Mouse (Mus musculus) urinary bladder, postnatal 14 days (tissue): Measurements from ENCODE around the gene Nell1.

Experiments used
- DNase-seq: peaks from one replicate; pipeline ENCODE4 v3.0.0; 2021; ENCODE audit warnings: low spot score

Nell1 gene

DNA sequence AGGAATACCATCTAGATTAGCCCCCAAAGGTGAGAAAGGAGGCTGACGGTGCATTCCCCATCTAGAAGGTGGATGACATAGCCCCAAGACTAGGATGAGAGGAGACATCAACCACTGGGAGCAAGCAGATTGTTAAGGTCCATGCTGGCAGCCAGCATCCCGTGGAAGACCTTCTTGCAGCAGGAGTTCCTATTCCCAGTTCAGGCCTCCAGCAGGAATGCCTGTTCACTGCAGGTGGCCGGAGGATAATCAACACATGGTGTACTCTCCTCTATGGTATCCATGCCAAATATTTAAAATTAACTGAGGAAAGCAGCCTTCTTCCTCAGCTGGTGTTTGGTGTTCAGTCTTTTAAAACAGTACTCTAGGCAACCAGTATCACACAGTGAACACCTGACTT lies 574.9 kb downstream of the Nell1 start:
- DNase-seq, result no peak

DNA sequence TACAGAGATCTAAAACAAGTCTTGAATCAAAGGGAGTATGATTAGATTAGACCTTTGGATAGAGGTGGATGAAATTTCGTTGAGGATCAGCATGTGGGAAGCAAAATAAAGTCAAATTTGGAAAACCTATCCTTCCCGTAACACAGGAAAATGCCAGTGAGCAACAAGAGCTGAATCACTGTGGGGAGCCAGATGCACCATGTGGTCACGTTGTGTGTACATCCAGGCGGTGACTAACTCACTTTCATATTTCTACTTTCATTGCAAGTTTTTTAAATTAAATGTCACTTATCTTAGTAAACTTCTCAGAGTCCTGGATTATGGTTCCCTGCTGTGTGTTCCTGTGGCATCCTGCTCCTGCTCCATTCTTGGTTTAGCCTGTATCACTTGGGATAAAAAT lies 576.8 kb downstream of the Nell1 start:
- DNase-seq, result no peak

DNA sequence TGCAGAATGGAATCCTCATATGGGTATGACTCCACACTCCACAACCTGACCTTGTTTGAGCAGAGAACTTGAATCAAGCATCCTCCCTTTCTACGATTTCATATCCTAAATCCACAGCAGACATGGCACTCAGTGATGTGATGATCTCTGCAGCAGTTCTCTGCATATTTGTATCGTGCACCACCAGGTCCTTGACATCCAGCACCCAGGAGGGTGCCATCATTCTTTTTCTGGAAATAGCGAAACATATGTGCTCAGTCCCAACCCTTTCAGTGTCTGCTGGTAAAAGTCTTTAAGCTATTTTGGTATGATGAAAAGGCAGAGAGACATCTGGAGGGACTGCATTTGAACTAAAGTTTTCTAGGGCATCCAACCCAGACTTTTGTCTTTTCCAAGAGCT lies 588.0 kb downstream of the Nell1 start:
- DNase-seq, result no peak

DNA sequence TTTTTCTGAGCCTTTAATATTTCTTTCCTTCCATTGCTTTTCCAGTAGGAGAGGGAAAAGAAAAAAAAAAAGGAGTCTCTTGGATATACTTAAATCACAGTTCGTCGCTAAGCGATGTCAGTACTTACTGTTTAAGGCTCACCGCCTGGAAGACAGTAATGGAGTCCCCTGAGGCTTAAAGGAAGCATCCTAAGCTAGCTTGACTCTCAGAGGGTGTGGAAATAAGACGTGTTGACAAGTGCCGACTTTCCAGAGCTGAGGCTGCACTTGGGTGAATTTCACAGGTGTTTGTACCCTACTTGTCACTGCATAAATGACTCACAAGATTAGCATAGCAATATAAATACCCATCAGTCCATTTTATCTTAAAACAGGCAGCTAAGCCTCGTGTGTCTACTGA lies 599.2 kb downstream of the Nell1 start:
- no peak for DNase-seq

DNA sequence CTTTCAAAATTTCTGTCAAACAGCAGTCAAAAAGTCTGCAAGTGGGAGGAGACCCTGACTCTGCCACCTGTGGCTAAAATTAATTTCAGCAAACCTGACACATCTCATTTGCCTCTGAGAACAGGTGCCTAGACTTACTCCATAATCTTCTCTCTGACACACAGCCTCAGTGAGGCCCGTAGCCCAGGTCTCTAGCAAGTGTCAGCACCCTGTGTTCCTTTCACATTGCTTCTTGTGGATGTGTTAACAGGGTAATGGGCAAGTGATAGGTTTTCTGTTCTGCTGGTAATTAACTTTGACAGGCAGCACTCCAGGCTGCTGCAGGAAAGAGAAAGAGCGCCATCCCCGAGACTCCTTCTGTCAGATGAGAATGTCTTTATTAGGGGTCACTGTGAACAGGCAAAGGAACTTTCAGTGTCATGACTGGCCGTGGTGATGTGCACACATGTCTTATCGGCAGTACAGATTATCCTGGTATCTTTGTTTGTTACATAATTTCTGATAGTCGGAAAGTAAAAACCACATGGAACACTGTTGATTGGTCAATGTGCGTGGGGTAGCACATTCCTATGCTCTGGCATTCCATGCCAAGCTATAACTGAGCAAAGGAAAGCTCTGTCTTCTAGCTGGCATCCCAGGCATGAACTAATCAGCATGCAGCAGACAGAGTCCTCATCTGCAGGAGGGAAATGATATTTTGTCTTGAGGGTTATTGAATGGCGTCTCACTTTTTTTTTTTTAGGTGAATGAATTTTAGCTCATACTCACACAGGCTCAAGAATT lies 614.2 kb downstream of the Nell1 start:
- no peak for DNase-seq

DNA sequence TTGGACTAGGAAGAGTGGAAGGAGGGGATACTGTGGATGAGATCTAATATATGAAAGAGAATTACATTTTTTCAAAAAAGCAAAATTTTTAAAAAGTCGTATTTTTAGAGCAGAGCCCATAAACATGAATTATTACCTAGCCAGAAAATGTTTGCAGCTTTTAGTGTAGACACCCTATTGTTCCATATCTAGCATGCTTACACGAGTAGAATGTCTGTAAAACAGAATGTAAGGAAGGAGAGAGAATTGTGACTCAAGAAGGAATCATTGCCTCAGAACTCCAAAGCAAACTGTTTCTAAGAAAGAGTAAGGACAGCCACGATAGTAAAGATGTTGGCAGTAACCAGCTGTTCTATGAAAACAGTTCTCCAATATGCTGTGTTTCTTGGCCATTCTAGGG lies 624.2 kb downstream of the Nell1 start, which contains the start of gene 4933405O20Rik:
4933405O20Rik (plus strand) TSS at position 301 of the 400 bp plus-strand sequence.
- no peak for DNase-seq

DNA sequence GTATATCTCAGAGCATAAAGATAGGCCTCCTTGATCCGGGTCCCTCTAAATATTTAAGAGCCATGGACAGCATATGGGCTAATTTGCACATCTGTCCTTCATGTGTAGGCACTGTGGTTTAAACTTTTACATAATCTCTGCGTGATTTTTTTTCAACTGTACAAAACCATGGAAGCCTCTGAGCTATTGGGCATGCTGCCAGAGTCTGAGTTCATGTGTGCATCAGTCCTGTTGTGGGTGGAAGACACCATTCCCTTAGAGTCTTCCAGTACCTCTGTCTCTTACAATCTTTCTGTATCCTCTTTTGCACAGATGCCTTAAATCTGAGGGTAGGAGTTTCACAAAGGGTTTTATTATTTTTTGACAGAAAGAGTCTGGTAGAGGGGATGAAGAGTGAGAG lies 639.4 kb downstream of the Nell1 start:
- no peak for DNase-seq

DNA sequence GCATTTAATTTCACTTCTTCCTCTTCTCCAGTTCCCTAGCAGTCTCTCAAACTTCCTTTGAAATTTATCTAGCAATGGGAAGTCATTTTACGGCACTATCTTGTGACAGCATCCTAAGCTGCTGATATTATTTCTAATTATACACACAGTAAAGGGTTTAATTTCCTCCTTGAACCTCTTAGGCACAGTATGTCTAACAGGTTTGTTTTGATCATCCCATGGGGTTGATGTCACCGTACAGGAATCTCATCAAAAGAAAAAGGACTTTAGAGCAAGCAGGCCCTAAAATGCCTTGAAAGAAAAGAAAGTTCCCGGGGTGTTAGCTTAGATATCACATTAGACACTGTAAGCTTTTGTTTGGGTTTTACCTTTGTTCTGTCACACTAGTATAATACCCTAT lies 654.5 kb downstream of the Nell1 start:
- no peak for DNase-seq

DNA sequence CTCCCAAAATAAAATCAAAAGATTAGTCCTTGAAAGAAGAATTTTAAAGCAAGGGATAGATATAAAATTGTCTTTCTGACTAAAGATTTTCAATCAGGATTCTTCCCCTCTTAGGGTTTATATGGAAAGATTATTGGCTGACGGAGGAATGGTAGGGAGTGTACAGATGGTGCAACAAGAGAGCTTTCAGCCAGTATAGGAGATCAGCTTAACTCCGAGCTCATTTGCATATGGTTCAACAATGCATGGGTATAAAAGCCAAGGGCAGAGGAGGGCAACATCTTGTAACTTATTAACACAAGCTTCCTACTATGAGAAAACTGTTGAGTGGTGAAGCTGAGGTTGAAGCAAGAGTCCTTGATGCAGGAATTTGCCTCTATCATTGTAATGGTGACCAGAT lies 658.5 kb downstream of the Nell1 start:
- no peak for DNase-seq

DNA sequence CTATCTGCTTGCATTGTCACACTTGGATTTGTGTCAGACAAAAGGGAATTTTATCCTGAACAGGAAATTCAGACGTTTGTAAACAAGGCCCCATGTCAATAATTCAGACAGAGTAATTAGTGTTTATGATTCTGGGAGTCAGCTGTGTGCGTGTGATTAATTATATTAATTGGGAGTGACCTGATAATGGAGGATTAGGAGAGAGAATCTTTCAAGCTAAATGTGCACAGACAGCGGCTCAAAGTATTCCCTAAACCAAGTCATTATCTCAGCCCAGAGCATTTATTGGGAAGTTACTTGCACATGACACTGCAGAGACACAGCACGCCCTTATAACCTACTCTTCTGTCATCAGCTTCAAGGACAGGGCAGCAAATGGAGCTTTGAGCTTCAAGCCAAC lies 697.6 kb downstream of the Nell1 start:
- DNase-seq, result no peak

DNA sequence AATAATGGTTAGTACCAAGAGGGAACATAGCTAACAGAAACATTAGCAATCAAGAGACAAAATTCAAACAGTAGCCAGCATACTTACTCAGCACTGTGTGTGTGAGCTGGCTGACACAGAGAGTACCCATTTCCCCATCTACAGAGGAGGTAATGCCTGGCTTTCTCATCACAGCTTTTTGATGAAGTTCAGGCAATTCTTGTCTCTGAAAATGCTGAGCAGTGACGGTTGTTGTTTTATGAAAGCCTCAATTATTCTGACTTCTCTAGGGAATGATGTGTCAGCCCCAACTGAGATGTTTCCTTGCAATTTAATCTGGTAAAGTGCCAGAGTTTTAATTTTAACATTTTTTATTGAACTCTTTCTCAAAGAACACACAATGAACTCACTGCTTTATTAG lies 700.8 kb downstream of the Nell1 start:
- no peak for DNase-seq

DNA sequence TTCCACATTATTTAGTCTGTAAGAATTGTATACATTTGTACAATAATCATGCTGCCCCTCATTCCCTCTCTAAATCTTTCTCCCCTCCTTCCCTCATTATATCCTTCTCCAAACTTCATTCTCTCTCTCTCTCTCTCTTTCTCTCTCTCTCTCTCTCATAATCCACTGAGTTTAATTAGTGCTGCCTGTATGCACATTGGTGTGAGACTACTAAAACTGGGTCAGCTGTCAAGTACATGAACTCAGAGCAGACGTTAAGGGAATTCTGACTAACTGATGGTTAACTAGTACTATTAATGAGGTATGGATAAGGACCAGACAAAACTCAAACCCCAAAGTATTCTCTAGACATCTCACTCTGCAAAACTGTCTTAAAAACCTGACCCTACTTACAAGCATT lies 702.8 kb downstream of the Nell1 start:
- no peak for DNase-seq

DNA sequence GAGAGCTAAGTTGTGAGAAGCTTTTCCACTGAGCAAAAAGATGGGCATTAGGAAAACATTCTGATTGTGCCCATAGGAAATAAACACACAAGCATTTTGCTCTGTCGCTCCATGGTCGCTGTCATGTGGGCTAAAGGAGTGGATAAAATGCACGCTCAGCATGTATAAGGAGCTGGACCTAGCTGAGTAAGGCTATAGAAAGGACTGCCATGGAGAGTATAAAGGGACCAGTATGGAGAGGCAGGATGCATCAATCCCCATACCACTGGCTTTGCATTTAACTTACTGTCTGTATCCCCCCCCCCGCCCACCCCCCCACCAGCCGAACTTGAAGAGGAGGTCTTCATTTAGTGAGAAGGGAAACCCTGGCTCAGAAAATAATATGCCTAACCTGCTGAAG lies 711.7 kb downstream of the Nell1 start:
- no peak for DNase-seq

DNA sequence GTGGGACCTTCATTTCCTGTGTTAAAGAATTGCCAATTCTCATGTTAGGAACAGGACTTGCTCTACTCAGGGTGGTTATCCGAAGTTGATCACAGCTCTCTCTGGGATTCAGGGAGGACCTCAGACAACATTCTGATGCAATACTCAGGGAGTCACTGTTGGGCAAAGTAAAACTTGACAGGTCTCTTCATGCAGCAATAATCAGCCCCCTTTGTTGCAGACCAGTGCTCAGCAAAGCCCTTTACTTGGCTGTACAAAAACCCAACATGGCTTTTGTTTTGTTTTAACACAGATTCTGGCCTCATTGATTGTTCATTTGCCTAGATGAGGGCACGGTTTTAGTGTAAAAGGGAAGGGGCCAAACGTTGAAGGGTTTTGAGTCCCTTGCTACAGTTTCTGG lies 750.5 kb downstream of the Nell1 start:
- no peak for DNase-seq

DNA sequence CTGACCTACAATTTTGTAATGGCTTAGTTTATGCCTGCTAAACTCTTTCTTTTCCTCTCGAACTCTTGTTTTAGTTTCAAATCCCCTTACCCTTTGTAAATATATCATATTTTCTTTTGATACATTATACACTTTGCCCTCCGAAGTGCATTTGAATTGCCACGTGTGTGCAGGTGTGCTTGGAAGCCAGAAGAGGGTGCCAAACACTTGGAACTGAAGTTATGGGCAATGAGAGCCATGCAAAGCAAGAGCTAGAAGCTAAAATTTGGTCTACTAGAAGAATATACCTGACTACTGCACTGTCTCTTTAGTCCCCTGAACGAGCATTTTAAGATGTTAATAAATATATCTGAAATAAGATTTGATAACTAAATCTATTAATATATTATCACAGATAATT lies 756.3 kb downstream of the Nell1 start:
- no peak for DNase-seq

DNA sequence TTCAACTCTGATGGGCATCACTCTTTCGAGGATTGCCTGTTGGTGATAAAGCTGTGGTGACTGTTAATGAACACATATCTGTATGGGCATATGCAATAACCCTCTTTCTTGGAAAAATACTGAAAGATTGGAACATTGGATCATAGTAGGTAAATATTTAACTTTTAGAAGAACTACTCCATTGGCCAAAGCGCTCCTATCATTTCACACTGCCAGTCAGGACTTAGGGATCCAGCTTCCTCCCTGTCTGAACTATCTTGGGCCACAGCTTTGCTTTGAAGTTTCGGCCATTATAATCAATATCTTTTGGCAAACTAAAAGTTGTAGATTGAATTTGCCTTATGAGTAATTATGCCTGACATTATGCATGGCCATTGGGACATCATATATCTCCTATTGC lies 780.9 kb downstream of the Nell1 start:
- no peak for DNase-seq

DNA sequence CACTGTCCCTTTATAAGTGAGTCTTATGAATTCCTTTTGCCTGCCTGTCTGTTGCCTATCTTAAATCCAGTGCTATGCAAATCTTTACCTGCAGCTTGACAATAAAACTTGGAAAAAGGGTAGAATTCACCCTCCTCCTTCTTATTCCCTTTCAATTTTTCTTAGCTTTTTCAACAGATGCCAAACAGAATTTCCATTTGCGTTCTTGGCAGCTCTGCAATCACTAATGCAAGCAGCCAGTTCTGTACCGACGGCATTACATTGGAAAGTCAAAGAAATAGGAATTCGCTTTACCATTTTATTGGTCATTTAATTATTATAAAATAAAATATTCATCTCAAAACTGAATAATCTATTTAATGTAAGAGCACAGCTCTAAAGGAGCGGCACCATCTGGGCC lies 781.7 kb downstream of the Nell1 start:
- no peak for DNase-seq

DNA sequence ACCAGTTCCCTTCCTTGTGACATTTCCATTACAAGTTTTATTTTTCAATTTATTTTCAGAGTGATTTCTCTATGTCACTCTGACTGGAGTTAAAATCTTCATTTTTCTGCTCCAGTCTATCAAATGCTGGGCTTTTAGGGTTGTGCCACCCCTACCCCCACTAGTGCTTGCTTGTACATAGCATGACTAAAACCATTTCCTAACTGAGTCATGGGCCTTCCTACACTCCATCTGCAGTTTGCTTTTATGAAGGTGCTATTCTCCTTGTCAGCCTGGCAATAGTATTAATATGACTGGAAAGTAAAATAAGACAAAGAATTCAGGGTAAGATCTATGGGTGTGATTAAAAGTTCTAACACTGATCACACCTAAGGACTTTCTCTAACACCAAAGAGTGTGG lies 798.9 kb downstream of the Nell1 start:
- DNase-seq, result no peak

DNA sequence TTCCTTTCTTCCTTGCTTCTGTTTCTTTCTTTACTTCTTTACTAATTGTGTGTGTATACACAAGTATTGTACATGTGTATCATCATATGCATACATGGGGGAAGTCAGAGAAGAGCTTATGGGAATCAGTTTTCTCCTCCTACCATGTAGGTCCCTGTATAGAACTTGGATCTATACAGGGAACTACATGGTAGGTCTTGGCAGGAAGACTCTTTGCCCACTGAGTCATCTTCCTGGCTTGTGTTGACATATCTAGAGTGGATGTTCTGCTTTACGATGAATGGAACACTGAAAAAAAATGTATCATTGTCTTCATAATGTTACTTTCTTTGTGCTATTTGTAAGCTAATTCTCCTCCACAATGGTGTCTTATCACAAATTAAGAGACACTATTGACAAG lies 806.4 kb downstream of the Nell1 start:
- no peak for DNase-seq

DNA sequence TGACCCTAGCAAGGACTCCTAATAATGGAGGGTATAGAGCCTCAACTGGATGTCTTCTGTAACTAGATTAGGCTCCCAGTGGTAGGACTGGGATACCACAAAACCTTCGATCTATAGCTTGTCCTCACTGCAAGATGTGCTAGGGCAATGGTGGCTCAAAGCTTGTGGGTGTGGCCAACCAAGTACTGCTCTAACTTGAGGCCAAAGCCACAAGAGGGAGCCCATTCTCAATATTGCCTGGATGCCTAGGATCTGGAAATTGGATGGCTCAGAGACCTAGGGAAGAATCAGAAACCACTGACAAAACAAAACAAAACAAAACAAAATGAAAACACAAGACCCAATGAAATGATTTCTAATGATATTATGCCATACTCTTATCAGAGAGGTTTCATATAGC lies 809.0 kb downstream of the Nell1 start:
- no peak for DNase-seq

DNA sequence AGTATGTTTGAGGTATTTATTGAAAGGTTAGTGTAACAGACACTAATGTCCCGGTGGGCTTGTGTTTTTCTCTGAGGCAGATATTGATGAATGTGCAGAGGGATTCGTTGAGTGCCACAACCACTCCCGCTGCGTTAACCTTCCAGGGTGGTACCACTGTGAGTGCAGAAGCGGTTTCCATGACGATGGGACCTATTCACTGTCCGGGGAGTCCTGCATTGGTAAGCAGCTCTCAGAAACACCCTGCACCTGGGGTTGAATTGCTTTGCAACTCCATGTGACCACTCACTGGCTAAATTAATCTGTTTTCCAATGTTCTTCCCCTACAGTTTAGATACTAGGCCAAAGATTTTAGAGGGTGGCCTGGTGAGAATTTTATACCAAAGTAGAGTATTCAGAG lies 851.5 kb downstream of the Nell1 start:
- no peak for DNase-seq

DNA sequence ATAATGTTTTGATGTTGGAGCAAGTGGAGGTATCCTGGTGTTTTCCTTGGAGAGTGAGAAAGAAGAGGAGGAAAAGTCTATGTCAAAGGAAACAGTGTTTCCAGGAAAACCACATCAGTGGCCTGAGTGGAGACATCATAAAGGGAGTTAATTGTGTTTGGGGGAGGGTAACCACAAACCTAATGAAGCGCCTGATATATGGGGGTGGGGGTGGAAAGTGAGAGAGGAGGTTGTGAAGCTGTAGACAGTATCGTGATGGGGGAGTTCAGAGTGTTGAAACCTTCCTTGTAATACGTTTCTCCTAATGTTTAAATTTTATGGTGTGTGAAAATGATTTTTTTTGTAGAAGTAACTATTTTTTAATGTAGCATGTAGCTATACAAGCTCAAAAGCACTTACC lies 858.1 kb downstream of the Nell1 start:
- no peak for DNase-seq

DNA sequence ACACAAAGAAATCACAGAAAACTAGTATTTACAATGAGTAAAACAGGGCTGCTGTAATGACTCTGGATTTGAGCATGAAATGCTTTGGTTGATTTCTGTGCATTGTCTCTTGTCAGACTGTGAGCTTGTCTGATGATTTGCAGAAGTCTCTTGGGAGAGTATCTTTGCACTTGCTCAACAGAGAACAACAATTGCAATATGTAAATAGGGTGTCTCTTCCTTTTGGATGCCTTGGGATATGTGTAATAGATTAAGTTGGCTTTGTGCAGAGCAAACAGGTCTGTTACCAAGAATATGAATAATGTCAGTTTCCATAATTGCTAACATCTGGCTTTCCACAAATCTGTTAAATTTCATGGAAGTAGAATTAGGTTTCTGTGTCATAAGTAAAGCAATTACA lies 868.0 kb downstream of the Nell1 start:
- no peak for DNase-seq

DNA sequence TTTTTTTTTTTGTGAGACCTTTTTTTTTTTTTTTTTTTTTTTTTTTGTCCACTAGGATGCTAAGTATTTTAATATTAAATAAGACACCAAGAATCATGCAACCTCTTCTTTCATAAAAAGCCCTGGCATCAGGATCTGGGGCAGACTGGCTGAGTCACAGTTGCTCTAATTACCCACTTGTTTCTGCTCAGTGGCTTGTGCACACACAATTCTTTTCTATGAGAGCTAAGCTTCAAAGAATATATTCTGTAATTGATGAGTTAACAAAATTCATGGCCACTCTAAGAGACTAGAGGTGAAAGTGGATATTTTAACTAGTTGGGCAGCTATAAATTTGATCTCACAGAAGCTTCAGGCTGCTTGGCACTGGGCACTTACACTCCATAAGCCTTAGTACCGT lies 873.3 kb downstream of the Nell1 start:
- no peak for DNase-seq

DNA sequence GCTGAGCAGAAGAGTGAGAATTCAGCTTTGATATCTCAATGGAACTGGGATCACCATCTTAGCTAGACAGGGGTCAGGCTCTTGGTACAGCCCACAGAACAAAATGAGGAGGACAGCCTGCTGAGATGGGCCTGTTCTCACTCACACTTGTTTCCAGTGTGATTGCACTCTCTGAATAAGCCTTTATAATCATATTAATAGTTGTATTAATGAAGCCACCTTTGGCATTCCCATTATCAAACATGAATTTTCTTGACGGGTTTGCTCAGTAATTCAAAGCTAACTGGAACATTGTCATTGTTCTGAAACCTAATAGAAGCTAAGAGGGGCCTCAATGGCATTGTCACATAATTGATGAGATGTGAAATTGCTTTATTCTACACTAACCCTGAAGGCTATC lies 875.6 kb downstream of the Nell1 start:
- no peak for DNase-seq
